Mouse (Mus musculus): ENCODE measurements around the gene Zmynd8.

Gene Zmynd8

GRCm38 (mm10) chr2:165748426-165748825, 150.4 kb downstream of the Zmynd8 start:
- no peak for DNase-seq (ENCODE audit: low spot score)

- no peak for DNase-seq (ENCODE audit: low spot score)
These were observed 150.8 kb downstream of the Zmynd8 start for GRCm38 (mm10) chr2:165747975-165748374.

- DNase-seq (ENCODE audit: low spot score): no peak
These were observed 153.3 kb downstream of the Zmynd8 start for GRCm38 (mm10) chr2:165745306-165746098.

- no peak for DNase-seq (ENCODE audit: low spot score)
These were observed 156.5 kb downstream of the Zmynd8 start for GRCm38 (mm10) chr2:165742210-165742786.

GRCm38 (mm10) chr2:165741526-165742050, 157.2 kb downstream of the Zmynd8 start:
- no peak for DNase-seq (ENCODE audit: low spot score)

GRCm38 (mm10) chr2:165740982-165741381, 157.8 kb downstream of the Zmynd8 start:
- DNase-seq (ENCODE audit: low spot score): no peak

GRCm38 (mm10) chr2:165740381-165740780, 158.4 kb downstream of the Zmynd8 start:
- no peak for DNase-seq (ENCODE audit: low spot score)

GRCm38 (mm10) chr2:165736297-165736696, 162.5 kb downstream of the Zmynd8 start:
- DNase-seq (ENCODE audit: low spot score): no peak
